ENCODE assay signal across 18 mouse cellular contexts in the genomic region with DNA sequence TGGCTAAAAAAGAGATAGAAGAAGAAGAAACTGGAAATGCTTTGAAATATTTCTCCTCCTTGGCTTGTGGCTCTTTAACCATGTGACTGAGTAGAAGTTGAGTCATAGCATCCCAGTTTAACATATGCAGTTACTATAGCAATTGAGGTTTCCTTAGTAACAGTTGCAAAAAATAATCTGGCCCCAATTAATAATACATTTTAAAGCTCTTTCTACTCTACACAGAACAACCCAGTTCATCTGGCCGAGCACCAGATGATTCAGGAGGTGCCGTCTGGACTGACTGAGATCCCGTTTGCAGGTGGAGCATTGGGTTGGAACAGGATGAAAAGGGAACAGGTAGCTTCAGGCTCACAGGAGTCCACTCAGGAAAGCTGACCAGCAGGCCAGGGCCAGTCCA.
DNase-seq lines count a peak whose midpoint lies in the region; ATAC-seq and TF ChIP-seq lines count a peak whose summit lies in the region.
"Had no signal": no experiment of that assay in that cellular context is flagged by ENCODE, and none has a peak within 500 bp of the region (broad histone marks: within the 10 kb centered on the region; RNA-seq: fewer than 3 reads in every experiment).

No protein-coding gene starts in this region.

- TF ChIP-seq CTCF in forebrain, postnatal 0 days (IDR thresholded peaks at IDR 0.05; ENCODE audit: low read depth), result no peak
- TF ChIP-seq CTCF in heart, adult 2 months (IDR thresholded peaks at IDR 0.05), result no peak

- no peaks in the 10 kb centered on the region for H3K9me3 ChIP-seq in forebrain, embryonic 14.5 days (replicated peaks; ENCODE audit: control insufficient read depth, low read length)
- no peaks in the 10 kb centered on the region for H3K9me3 ChIP-seq in forebrain, embryonic 10.5 days
- no peaks in the 10 kb centered on the region for H3K9me3 ChIP-seq in forebrain, postnatal 0 days (ENCODE audit: low read length)
- H3K9me3 ChIP-seq: embryonic facial prominence, embryonic 10.5 days; heart, embryonic 15.5 days; liver, embryonic 15.5 days; neural tube, embryonic 12.5 days had no signal

- TF ChIP-seq EP300 in heart, adult 2 months (IDR thresholded peaks at IDR 0.05; ENCODE audit: insufficient read depth, low read depth, low read length), result no peak

- intact Hi-C loops in left cerebral cortex, postnatal 14 days (cut with DNase I), result no loop called here
- intact Hi-C loops in heart, adult 2 months (cut with DNase I), result no loop called here

- no peak for TF ChIP-seq POLR2A in heart, adult 2 months (IDR thresholded peaks at IDR 0.05; ENCODE audit: insufficient read depth, low read depth, low read length)

- peak; percentile 38 for DNase-seq in forebrain, embryonic 14.5 days (ENCODE audit: low spot score)
- no peak for DNase-seq in forebrain, embryonic 10.5 days (ENCODE audit: extremely low spot score, low spot score)
- peak; percentile 61 for DNase-seq in 3T3-L1 (ENCODE audit: low read depth, low spot score)
- DNase-seq in forebrain, postnatal 0 days, result peak; percentile 53
- peak; percentile 45 to 73 for DNase-seq in left cerebral cortex, postnatal 14 days (ENCODE audit: low spot score in 2 of 2)
- no peak for DNase-seq in heart, adult 2 months
- no peak for DNase-seq in urinary bladder, postnatal 14 days (ENCODE audit: low spot score)
- DNase-seq in ovary, postnatal 10 days (ENCODE audit: low spot score), result no peak
- DNase-seq: adrenal gland, postnatal 10 days; cerebellum, adult 18-20 months; gastrocnemius, adult 2 months; kidney, postnatal 36 days had no signal

- no peaks in the 10 kb centered on the region for H3K27me3 ChIP-seq in forebrain, embryonic 14.5 days (replicated peaks; ENCODE audit: control insufficient read depth, insufficient read depth, low read length)
- H3K27me3 ChIP-seq in forebrain, embryonic 10.5 days (ENCODE audit: poor library complexity, severe bottlenecking), result no peaks in the 10 kb centered on the region
- H3K27me3 ChIP-seq in forebrain, postnatal 0 days (ENCODE audit: insufficient read depth, low read length), result no peaks in the 10 kb centered on the region
- H3K27me3 ChIP-seq in heart, adult 2 months (ENCODE audit: control insufficient read depth, insufficient read depth, low read length), result no peaks in the 10 kb centered on the region
- H3K27me3 ChIP-seq: heart, embryonic 15.5 days; liver, embryonic 15.5 days; neural tube, embryonic 12.5 days; Patski had no signal

- H3K4me3 ChIP-seq in forebrain, embryonic 14.5 days (ENCODE audit: low read depth, low read length), result no peak overlapping the region
- H3K4me3 ChIP-seq in forebrain, embryonic 10.5 days, result no peak overlapping the region
- no peak overlapping the region for H3K4me3 ChIP-seq in forebrain, postnatal 0 days (ENCODE audit: low read depth, low read length)
- no peak overlapping the region for H3K4me3 ChIP-seq in heart, adult 2 months
- H3K4me3 ChIP-seq: embryonic facial prominence, embryonic 10.5 days; gastrocnemius, adult 2 months; heart, embryonic 15.5 days; liver, embryonic 15.5 days; neural tube, embryonic 12.5 days had no signal

- peaks cover 6% of the 10 kb centered on the region for H3K4me1 ChIP-seq in forebrain, embryonic 14.5 days (ENCODE audit: control insufficient read depth, insufficient read depth, low read length)
- H3K4me1 ChIP-seq in forebrain, embryonic 10.5 days, result peaks cover 10% of the 10 kb centered on the region; the same call in 1 of the 2 replicates
- peaks cover 16% of the 10 kb centered on the region for H3K4me1 ChIP-seq in forebrain, postnatal 0 days (ENCODE audit: insufficient read depth)
- H3K4me1 ChIP-seq in heart, adult 2 months (ENCODE audit: control insufficient read depth, insufficient read depth, low read length), result no peaks in the 10 kb centered on the region
- H3K4me1 ChIP-seq: liver, embryonic 15.5 days had no signal

- peak; percentile 24; the same call in 1 of the 2 replicates for ATAC-seq in forebrain, embryonic 14.5 days
- ATAC-seq in forebrain, postnatal 0 days, result peak; percentile 89
- ATAC-seq: inflammation-experienced regulatory T-cells, adult 6 months; Patski had no signal

- peak overlapping the region; percentile 33; the same call in 1 of the 2 replicates for H3K27ac ChIP-seq in forebrain, embryonic 14.5 days (ENCODE audit: low read depth, low read length)
- H3K27ac ChIP-seq in forebrain, embryonic 10.5 days, result no peak overlapping the region
- peak overlapping the region; percentile 79 for H3K27ac ChIP-seq in forebrain, postnatal 0 days (ENCODE audit: low read depth, low read length)
- no peak overlapping the region for H3K27ac ChIP-seq in heart, adult 2 months
- H3K27ac ChIP-seq: embryonic facial prominence, embryonic 10.5 days; gastrocnemius, adult 2 months; heart, embryonic 15.5 days; liver, embryonic 15.5 days; neural tube, embryonic 12.5 days had no signal

- H3K4me2 ChIP-seq in forebrain, embryonic 14.5 days (ENCODE audit: low read length), result no peak overlapping the region
- H3K4me2 ChIP-seq in forebrain, postnatal 0 days (ENCODE audit: low read depth), result peak overlapping the region; percentile 19; the same call in 1 of the 2 replicates
- H3K4me2 ChIP-seq: heart, embryonic 15.5 days; liver, embryonic 15.5 days; neural tube, embryonic 12.5 days had no signal

- peaks cover 18% of the 10 kb centered on the region for H3K36me3 ChIP-seq in forebrain, embryonic 14.5 days (ENCODE audit: control insufficient read depth, insufficient read depth, low read length)
- H3K36me3 ChIP-seq in forebrain, embryonic 10.5 days (replicated peaks), result peaks cover 32% of the 10 kb centered on the region
- H3K36me3 ChIP-seq in forebrain, postnatal 0 days (ENCODE audit: insufficient read depth), result peaks cover 20% of the 10 kb centered on the region
- H3K36me3 ChIP-seq in heart, adult 2 months (ENCODE audit: control insufficient read depth, insufficient read depth, low read length), result no peaks in the 10 kb centered on the region
- H3K36me3 ChIP-seq: liver, embryonic 15.5 days had no signal

- 67% methylated on average over 3 of the region's 3 CpGs for WGBS in forebrain, embryonic 14.5 days
- 92% methylated on average over 3 of the region's 3 CpGs for WGBS in forebrain, embryonic 10.5 days
- 42% methylated on average over 3 of the region's 3 CpGs for WGBS in forebrain, postnatal 0 days
- 84% methylated on average over 3 of the region's 3 CpGs for WGBS in heart, adult 2 months

- H3K79me2 ChIP-seq in heart, adult 2 months (replicated peaks; ENCODE audit: control insufficient read depth, insufficient read depth, low read length), result no peaks in the 10 kb centered on the region

- H3K9ac ChIP-seq in forebrain, embryonic 14.5 days (ENCODE audit: low read length), result no peak overlapping the region
- peak overlapping the region; percentile 37 for H3K9ac ChIP-seq in forebrain, postnatal 0 days
- no peak overlapping the region for H3K9ac ChIP-seq in heart, adult 2 months (ENCODE audit: low read depth, low read length)
- H3K9ac ChIP-seq: heart, embryonic 15.5 days; liver, embryonic 15.5 days; neural tube, embryonic 12.5 days had no signal

Comparison
In these comparisons a context has a peak if more than half of its experiments do, and no peak if none do; other contexts are left out.
1. DNase-seq: peak in forebrain, embryonic 14.5 days (single experiment), 3T3-L1 (single experiment), forebrain, postnatal 0 days (single experiment) and left cerebral cortex, postnatal 14 days (2 of 2); none in forebrain, embryonic 10.5 days (single experiment), heart, adult 2 months (0 of 2), urinary bladder, postnatal 14 days (single experiment) and ovary, postnatal 10 days (single experiment).
2. H3K27ac ChIP-seq: peak in forebrain, embryonic 14.5 days (single experiment) and forebrain, postnatal 0 days (single experiment); none in forebrain, embryonic 10.5 days (single experiment) and heart, adult 2 months (single experiment).